Mouse (Mus musculus): ENCODE data around the gene Eci1.
A peak's percentile ranks its signal among the peaks of the same experiment; 100 is the strongest.

Eci1 gene

GRCm38 (mm10) chr17:24472512-24472911, 46.1 kb downstream of the Eci1 start:
- DNase-seq (ENCODE audit: low spot score in 2 of 2) = peak; percentile 63 to 64

- no peak for DNase-seq (ENCODE audit: low spot score in 2 of 2)
Measured at GRCm38 (mm10) chr17:24473612-24474275, 47.3 kb downstream of the Eci1 start, which contains the start of gene Bricd5. TSS of gene Bricd5 (plus strand) at chr17:24473884.

- peak; percentile 80 to 86 for DNase-seq (ENCODE audit: low spot score in 2 of 2)
Measured at GRCm38 (mm10) chr17:24474557-24474956, 48.1 kb downstream of the Eci1 start.

- no peak for DNase-seq (ENCODE audit: low spot score in 2 of 2)
Measured at GRCm38 (mm10) chr17:24475586-24475985, 49.1 kb downstream of the Eci1 start.

- DNase-seq (ENCODE audit: low spot score in 2 of 2) = no peak
Measured at GRCm38 (mm10) chr17:24476022-24476776, 49.8 kb downstream of the Eci1 start.

GRCm38 (mm10) chr17:24477053-24477984, 50.9 kb downstream of the Eci1 start:
- DNase-seq (ENCODE audit: low spot score in 2 of 2) = peak in 1 of 2 experiments; percentile 14

GRCm38 (mm10) chr17:24477985-24478600, 51.7 kb downstream of the Eci1 start:
- DNase-seq (ENCODE audit: low spot score in 2 of 2) = peak in 1 of 2 experiments; percentile 65

- peak; percentile 97 to 98 for DNase-seq (ENCODE audit: low spot score in 2 of 2)
Measured at GRCm38 (mm10) chr17:24478663-24479380, 52.4 kb downstream of the Eci1 start, which contains the start of gene Mlst8. TSS of gene Mlst8 (minus strand) at chr17:24479078.

- no peak for DNase-seq (ENCODE audit: low spot score in 2 of 2)
Measured at GRCm38 (mm10) chr17:24479431-24479830, 53.0 kb downstream of the Eci1 start.

- no peak for DNase-seq (ENCODE audit: low spot score in 2 of 2)
Measured at GRCm38 (mm10) chr17:24480201-24480826, 53.9 kb downstream of the Eci1 start.

- DNase-seq (ENCODE audit: low spot score in 2 of 2) = no peak
Measured at GRCm38 (mm10) chr17:24481027-24481815, 54.8 kb downstream of the Eci1 start.

- DNase-seq (ENCODE audit: low spot score in 2 of 2) = no peak
Measured at GRCm38 (mm10) chr17:24483495-24483894, 57.1 kb downstream of the Eci1 start.

- DNase-seq (ENCODE audit: low spot score in 2 of 2) = peak; percentile 86 to 89
Measured at GRCm38 (mm10) chr17:24485090-24485860, 58.8 kb downstream of the Eci1 start.

- peak; percentile 70 to 78 for DNase-seq (ENCODE audit: low spot score in 2 of 2)
Measured at GRCm38 (mm10) chr17:24488186-24488661, 61.8 kb downstream of the Eci1 start, which contains the start of gene Caskin1. TSS of gene Caskin1 (plus strand) at chr17:24488601.

GRCm38 (mm10) chr17:24488662-24489264, 62.3 kb downstream of the Eci1 start:
- peak; percentile 62 to 67 for DNase-seq (ENCODE audit: low spot score in 2 of 2)
